In the genomic region with DNA sequence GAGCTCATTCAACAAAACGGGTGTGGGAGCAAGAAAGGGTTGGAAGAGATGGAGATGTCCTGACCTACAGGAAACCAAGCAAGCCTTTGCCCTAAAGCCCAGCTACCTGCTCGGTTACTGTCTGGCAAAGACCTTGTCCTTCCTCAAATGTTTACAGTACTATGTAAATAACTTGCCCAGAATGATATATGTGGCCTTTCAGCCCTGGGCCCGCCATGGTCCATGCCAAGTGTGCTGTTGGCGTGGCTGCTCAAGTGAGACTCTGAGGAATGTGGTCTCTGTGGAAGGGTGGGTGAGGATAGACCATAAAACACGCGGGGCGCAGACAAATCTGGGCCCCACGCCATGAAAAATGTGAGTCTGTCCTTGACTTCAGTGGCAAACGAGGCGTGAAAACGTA, we compare ENCODE assay signal across 26 mouse cellular contexts.
DNase-seq lines count a peak whose midpoint lies in the region; ATAC-seq and TF ChIP-seq lines count a peak whose summit lies in the region.
"Had no signal": no experiment of that assay in that cellular context is flagged by ENCODE, and none has a peak within 500 bp of the region (broad histone marks: within the 10 kb centered on the region; RNA-seq: fewer than 3 reads in every experiment).

No protein-coding gene starts in this region.

- H3K27me3 ChIP-seq in lung, embryonic 14.5 days (ENCODE audit: insufficient read depth, low read length): no peaks in the 10 kb centered on the region
- H3K27me3 ChIP-seq in cerebellum, adult 2 months (ENCODE audit: control insufficient read depth, insufficient read depth, low read length): no peaks in the 10 kb centered on the region
- H3K27me3 ChIP-seq: embryonic facial prominence, embryonic 13.5 days; Patski had no signal

- H3K4me3 ChIP-seq in lung, embryonic 14.5 days (ENCODE audit: low read depth, low read length): no peak overlapping the region
- H3K4me3 ChIP-seq in cerebellum, adult 2 months (replicated peaks; ENCODE audit: insufficient read depth, low read depth, low read length): no peak overlapping the region
- H3K4me3 ChIP-seq: embryonic facial prominence, embryonic 13.5 days; embryonic facial prominence, embryonic 15.5 days; erythroblast, embryonic 14.5 days; forebrain, embryonic 10.5 days; forebrain, embryonic 12.5 days had no signal

- no peaks in the 10 kb centered on the region for H3K36me3 ChIP-seq in lung, embryonic 14.5 days (ENCODE audit: insufficient read depth)
- H3K36me3 ChIP-seq: embryonic facial prominence, embryonic 13.5 days; embryonic facial prominence, embryonic 15.5 days; forebrain, embryonic 10.5 days; forebrain, embryonic 12.5 days; G1E had no signal

- TF ChIP-seq POLR2A in cerebellum, adult 2 months (IDR thresholded peaks at IDR 0.05; ENCODE audit: borderline replicate concordance, insufficient read depth, low read length): no peak

- no peaks in the 10 kb centered on the region for H3K9me3 ChIP-seq in lung, embryonic 14.5 days (ENCODE audit: low read depth, low read length)
- H3K9me3 ChIP-seq: embryonic facial prominence, embryonic 13.5 days; embryonic facial prominence, embryonic 15.5 days; forebrain, embryonic 10.5 days; forebrain, embryonic 12.5 days had no signal

- H3K4me1 ChIP-seq in lung, embryonic 14.5 days (ENCODE audit: insufficient read depth): peaks cover 38% of the 10 kb centered on the region
- 0 out of 2 replicates have a peak, but pooled peaks cover 3% of the 10 kb centered on the region for H3K4me1 ChIP-seq in cerebellum, adult 2 months (ENCODE audit: control insufficient read depth, insufficient read depth, low read length)

- WGBS in lung, embryonic 14.5 days: 52% methylated on average over 11 of the region's 11 CpGs
- WGBS in cerebellum, adult 2 months: 77% methylated on average over 11 of the region's 11 CpGs

- H3K4me2 ChIP-seq in lung, embryonic 14.5 days: no peak overlapping the region
- H3K4me2 ChIP-seq: embryonic facial prominence, embryonic 13.5 days; embryonic facial prominence, embryonic 15.5 days; forebrain, embryonic 12.5 days had no signal

- DNase-seq in lung, embryonic 14.5 days: no peak
- DNase-seq in lung, postnatal 25 days (ENCODE audit: low spot score): no peak
- peak; percentile 10 for DNase-seq in urinary bladder, postnatal 14 days (ENCODE audit: low spot score)
- DNase-seq in urinary bladder, postnatal 36 days (ENCODE audit: low spot score in 2 of 2): no peak
- DNase-seq in cerebellum, adult 2 months: no peak
- DNase-seq: adrenal gland, adult 8-10 months; adrenal gland, postnatal 14 days; adrenal gland, postnatal 36 days; B cell, adult 2 months; cerebellum, adult 11-12 months; cerebellum, adult 8-10 months; cerebellum, adult 9-11 months; cerebellum, postnatal 14 days; cerebellum, postnatal 36 days; embryo, embryonic 11 days had no signal

- H3K9ac ChIP-seq in lung, embryonic 14.5 days: no peak overlapping the region
- H3K9ac ChIP-seq: embryonic facial prominence, embryonic 13.5 days; embryonic facial prominence, embryonic 15.5 days; forebrain, embryonic 12.5 days had no signal

- TF ChIP-seq CTCF in lung, embryonic 14.5 days (IDR thresholded peaks at IDR 0.05; ENCODE audit: low read depth): no peak
- TF ChIP-seq CTCF in cerebellum, adult 2 months (IDR thresholded peaks at IDR 0.05; ENCODE audit: borderline replicate concordance, insufficient read depth, low read depth, low read length): no peak

- ATAC-seq in lung, embryonic 14.5 days (ENCODE audit: insufficient read depth): no peak
- ATAC-seq: activated CD4-positive, CD25-positive, alpha-beta regulatory T cell, adult 4 months; CD4-positive, CD25-positive, alpha-beta regulatory T cell, adult 4 months; forebrain, embryonic 14.5 days; forebrain, embryonic 16.5 days; Patski had no signal

- peak overlapping the region; percentile 31; the same call in 1 of the 2 replicates for H3K27ac ChIP-seq in lung, embryonic 14.5 days (ENCODE audit: low read depth)
- H3K27ac ChIP-seq in cerebellum, adult 2 months (ENCODE audit: insufficient read depth, low read length): no peak overlapping the region
- H3K27ac ChIP-seq: embryonic facial prominence, embryonic 13.5 days; embryonic facial prominence, embryonic 15.5 days; forebrain, embryonic 10.5 days; forebrain, embryonic 12.5 days had no signal
